Mouse (Mus musculus) embryonic facial prominence, embryonic 11.5 days (tissue): ENCODE results near the gene Adap1. TPM values are rescaled to one million over a fixed set of nuclear protein-coding genes. Genes with fewer than 3 reads are reported as not detected.
A peak's percentile ranks its signal among the peaks of the same experiment; 100 is the strongest.

Source experiments
- ATAC-seq: fragments of 200-750 bp; cut with Nextera tagmentation; replicated peaks from 2 replicates; pipeline ENCODE4 v1.8.0; 2017; ENCODE audit warnings: low read depth; ENCODE audit not compliant: insufficient number of reproducible peaks, low FRiP score, low TSS enrichment
- DNase-seq: peaks from one replicate; pipeline ENCODE4 v3.0.0-alpha.2; 2015; ENCODE audit warnings: low spot score
- H3K27ac ChIP-seq: fragments of 300-500 bp; sonication (generic); replicated peaks from 2 replicates; pipeline ENCODE4 v1.5.1; 2014; ENCODE audit warnings: mild to moderate bottlenecking, low read depth, low read length, control low read depth
- H3K27me3 ChIP-seq: fragments of 300-500 bp; sonication (generic); 2 replicates; pipeline ENCODE4 v1.6.1; 2014; ENCODE audit warnings: mild to moderate bottlenecking, low read length, moderate library complexity, mixed read lengths; ENCODE audit not compliant: control insufficient read depth, insufficient read depth
- H3K36me3 ChIP-seq: fragments of 300-500 bp; sonication (generic); replicated peaks from 2 replicates; pipeline ENCODE4 v1.6.1; 2014; ENCODE audit warnings: low read depth, mild to moderate bottlenecking, low read length, moderate library complexity, mixed read lengths; ENCODE audit not compliant: control insufficient read depth, insufficient read depth
- H3K4me1 ChIP-seq: fragments of 300-500 bp; sonication (generic); 2 replicates; pipeline ENCODE4 v1.6.1; 2014; ENCODE audit warnings: low read length, mixed read lengths; ENCODE audit not compliant: control insufficient read depth, insufficient read depth
- H3K4me2 ChIP-seq: fragments of 300-500 bp; sonication (generic); 2 replicates; pipeline ENCODE4 v1.6.1; 2014; ENCODE audit warnings: low read depth, mild to moderate bottlenecking, control low read depth, low read length, moderate library complexity
- H3K4me3 ChIP-seq: fragments of 300-500 bp; sonication (generic); 2 replicates; pipeline ENCODE4 v1.5.1; 2014; ENCODE audit warnings: low read depth, low read length, control low read depth
- H3K9ac ChIP-seq: fragments of 300-500 bp; sonication (generic); replicated peaks from 2 replicates; pipeline ENCODE4 v1.6.1; 2014; ENCODE audit warnings: mild to moderate bottlenecking, control low read depth, low read length
- H3K9me3 ChIP-seq: fragments of 300-500 bp; sonication (generic); replicated peaks from 2 replicates; pipeline ENCODE4 v1.6.1; 2016; ENCODE audit warnings: mild to moderate bottlenecking, low read length, inconsistent platforms, mixed read lengths; ENCODE audit not compliant: control insufficient read depth
- WGBS: fragments of 180-500 bp; shearing (Covaris S2); extraction: QIAGEN DNeasy Blood & Tissue Kit; methylation state at CpG from one replicate; pipeline ENCODE4 v1.1.7; 2014; 5-methylcytosine and 5-hydroxymethylcytosine counted together
- polyA plus RNA-seq: library from polyadenylated mRNA; unstranded; fragments of >200 nt; fragmentation: Nextera tagmentation; extraction: Ambion mirVana; gene quantifications from 2 replicates; pipeline ENCODE4 v1.2.1, GENCODE M21; 2014

Gene Adap1
- polyA plus RNA-seq, 1 experiment from 2014 or later, result 1.7 TPM

DNA sequence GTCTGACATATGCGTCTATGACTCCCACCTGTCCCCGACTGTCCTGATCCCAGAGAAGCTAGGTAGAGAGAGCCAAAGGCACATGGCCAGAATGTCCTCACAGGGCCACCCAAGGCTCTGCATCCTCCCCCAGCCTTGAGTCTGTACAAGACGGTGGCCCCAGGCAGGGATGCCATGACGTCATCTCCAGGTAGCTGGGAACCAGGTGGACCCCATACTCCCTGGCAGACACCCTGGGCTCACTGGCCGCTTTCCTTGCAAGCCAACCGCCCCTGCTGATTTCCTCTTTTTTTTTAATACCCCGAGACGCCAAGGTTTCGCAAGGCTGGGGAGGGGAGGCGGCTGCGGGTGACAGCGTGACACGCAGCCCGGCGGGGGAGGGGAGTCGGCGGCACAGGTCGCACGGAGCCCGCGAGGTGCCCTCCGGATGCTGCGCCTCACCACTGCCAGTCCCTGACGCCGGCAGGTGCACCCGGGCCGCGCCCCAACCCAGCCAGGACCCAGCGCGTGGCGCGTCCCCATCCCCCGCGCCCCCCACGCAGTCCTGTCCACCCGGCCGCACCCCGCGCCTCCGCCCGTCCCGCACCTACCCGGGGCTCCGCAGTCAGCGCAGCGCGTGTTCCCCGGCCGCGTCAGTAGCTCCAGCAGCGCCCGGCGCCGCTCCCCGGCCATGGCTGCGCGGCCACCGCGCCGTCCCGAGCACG lies 579 bp downstream of the Adap1 start:
- Histone ChIP-seq H3K4me1 (no peaks in the 10 kb centered on the region), H3K9me3 (no peaks in the 10 kb centered on the region), H3K4me3 (peak overlapping the region; percentile 51), H3K9ac (peak overlapping the region; percentile 65), H3K27me3 (peaks cover 27% of the 10 kb centered on the region), H3K36me3 (no peaks in the 10 kb centered on the region), H3K27ac (no peak overlapping the region), H3K4me2 (peak overlapping the region; percentile 95)
- DNase-seq, result no peak
- ATAC-seq, result 0 out of 2 replicates have a peak, but pooled peaks have one; percentile 32
- WGBS, result 2% methylated on average over 54 of the region's 62 CpGs

DNA sequence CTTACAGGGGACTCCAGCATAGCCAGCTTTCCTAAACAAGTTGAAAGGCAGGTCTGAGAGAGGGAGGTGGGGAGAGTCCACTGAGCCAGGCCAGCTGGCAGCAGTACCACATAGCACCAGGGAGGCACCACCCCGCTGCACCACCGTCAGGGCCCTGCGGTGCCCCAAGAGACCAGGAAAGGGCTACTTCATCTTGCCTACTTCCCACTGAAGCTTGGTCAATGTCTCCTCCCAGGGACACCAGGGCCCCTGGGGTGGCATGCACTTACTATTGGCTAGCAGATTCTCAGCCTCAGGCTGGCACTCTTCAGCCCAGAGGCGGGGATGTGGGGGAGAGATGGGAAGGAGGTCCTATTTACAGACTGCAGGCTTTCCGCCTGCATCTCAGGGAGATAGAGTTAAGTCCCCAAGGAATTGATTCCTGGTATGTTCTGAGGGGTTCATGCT lies 1.4 kb downstream of the Adap1 start:
- Histone ChIP-seq H3K9me3 (no peaks in the 10 kb centered on the region), H3K27me3 (peaks cover 27% of the 10 kb centered on the region), H3K27ac (no peak overlapping the region), H3K4me1 (no peaks in the 10 kb centered on the region), H3K36me3 (no peaks in the 10 kb centered on the region), H3K4me2 (no peak overlapping the region), H3K9ac (no peak overlapping the region), H3K4me3 (no peak overlapping the region)
- ATAC-seq (no peak), DNase-seq (no peak)
- WGBS, result 64% methylated on average over 5 of the region's 5 CpGs

DNA sequence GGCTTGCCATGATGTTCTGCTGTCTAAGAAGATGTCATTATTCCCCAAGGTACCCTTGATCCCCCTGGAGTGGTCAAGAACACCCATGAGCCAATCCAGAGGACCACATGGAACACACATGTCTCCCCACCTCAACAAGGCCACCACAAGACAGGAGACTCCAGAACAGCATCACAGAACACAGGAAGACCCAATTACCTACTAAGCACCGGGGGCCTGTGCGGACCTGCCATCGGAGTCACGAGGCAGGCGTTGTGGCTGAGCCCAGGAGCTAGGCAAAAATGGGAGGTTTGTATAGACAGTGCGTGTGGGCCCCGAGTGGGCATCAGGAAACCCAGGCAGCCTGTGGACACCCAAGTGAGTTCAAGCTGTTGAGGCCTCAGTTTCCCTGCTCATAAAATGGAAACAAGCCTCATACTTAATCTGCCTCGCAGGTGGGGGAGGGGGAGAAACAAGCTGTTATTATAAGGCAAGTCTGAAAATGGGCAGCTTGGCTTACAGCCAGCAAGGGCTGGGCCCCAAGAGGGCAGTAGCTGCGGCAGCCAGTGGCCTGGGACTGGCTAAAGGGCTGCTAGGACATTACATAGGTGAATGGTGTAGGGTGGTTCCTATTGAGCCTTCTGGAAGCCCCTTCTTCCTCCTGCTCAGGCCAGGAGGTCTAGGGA lies 2.0 kb downstream of the Adap1 start:
- Histone ChIP-seq H3K9me3 (no peaks in the 10 kb centered on the region), H3K36me3 (no peaks in the 10 kb centered on the region), H3K4me2 (no peak overlapping the region), H3K9ac (no peak overlapping the region), H3K27me3 (peaks cover 27% of the 10 kb centered on the region), H3K4me3 (no peak overlapping the region), H3K4me1 (no peaks in the 10 kb centered on the region), H3K27ac (no peak overlapping the region)
- WGBS, result 80% methylated on average over 9 of the region's 9 CpGs
- ATAC-seq (no peak), DNase-seq (no peak)

DNA sequence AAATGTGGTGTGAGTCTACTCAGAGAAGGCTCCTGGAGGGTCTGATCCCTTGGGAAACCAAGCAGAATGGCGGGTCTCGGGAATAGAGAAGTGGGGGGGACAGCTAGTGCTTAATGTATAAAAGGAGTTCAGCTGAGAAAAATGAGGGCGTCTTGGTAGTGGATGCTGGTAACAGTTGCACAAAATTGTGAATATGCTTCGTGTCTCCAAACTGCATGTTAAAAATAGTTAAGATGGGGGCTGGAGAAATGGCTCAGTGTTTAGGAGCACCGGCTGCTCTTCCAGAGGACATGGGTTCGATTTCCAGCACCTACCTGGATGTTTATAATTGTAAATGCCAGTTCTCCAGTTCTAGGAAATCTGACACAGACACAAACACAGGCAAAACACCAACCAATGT lies 4.1 kb downstream of the Adap1 start:
- ATAC-seq (no peak), DNase-seq (no peak)
- Histone ChIP-seq H3K9me3 (no peaks in the 10 kb centered on the region), H3K4me1 (no peaks in the 10 kb centered on the region), H3K27me3 (peaks cover 27% of the 10 kb centered on the region), H3K36me3 (no peaks in the 10 kb centered on the region), H3K9ac (no peak overlapping the region), H3K27ac (no peak overlapping the region), H3K4me3 (no peak overlapping the region), H3K4me2 (no peak overlapping the region)
- WGBS, result 85% methylated on average over 6 of the region's 6 CpGs

DNA sequence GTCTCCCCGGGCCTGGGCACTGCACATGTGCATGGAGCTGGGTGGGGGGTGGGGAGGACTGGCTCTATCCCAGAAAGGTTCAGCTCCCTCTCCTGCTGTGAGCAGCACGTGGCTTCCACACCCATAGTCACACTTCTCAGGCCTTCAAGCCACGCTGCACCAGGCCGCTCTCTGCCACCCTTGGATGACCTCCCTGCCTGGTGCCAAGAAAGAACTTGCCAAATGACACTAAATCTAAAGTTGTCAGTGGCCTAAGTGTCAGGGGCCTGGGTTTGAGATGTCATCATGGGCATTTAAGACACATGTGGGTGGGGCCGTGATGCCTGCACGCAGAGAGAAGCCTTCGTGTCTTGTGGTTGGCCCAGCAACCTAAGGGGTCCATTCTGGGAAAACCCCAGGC lies 5.0 kb downstream of the Adap1 start:
- ATAC-seq, result no peak
- 78% methylated on average over 7 of the region's 7 CpGs for WGBS

DNA sequence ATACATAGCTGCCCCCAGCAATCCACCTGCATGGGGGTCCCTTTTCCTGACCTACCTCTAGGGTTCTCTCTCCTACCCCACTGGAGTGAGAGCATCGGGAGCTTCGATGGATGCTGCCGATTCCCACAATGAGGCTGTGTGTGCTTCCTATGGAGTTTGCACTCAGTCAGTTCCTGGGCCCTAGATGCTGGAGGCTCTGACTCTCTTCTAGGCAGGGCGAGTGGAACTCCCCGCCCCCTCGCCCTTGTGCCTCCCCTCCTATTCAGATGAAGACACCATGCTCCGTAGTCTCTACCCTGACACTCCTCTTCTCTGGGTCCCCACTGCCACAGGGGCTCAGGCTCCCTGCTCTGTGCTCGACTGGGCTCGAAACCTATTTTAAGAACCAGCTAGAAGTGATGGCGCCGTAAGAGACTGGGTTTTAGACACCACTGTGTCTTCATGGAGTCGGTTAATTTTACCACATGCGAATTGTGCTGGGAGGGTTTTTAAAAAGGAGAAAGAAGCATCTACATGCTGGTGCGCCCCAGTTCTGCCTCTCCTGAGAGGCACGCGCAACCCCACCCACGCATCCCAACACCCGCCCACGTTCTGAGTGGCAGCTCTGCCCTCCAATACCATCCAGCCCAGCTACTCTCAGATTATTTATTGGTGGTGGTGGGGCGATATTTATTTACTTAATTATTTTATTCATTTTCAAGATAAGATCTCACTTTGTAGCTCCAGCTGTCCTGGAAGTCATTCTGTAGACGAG lies 7.5 kb downstream of the Adap1 start:
- H3K27ac ChIP-seq, result no peak overlapping the region
- 63% methylated on average over 21 of the region's 21 CpGs for WGBS
- no peaks in the 10 kb centered on the region; the same call in 1 of the 2 replicates for H3K27me3 ChIP-seq
- no peaks in the 10 kb centered on the region for H3K9me3 ChIP-seq
- no peak overlapping the region for H3K9ac ChIP-seq
- no peak overlapping the region for H3K4me2 ChIP-seq
- no peak for DNase-seq
- ATAC-seq, result no peak
- no peak overlapping the region for H3K4me3 ChIP-seq
- no peaks in the 10 kb centered on the region for H3K4me1 ChIP-seq
- H3K36me3 ChIP-seq, result no peaks in the 10 kb centered on the region

More for the DNA sequence above, 5.0 kb downstream of the Adap1 start:
- no peaks in the 10 kb centered on the region for H3K4me1 ChIP-seq
- no peak overlapping the region for H3K4me2 ChIP-seq
- H3K9me3 ChIP-seq, result no peaks in the 10 kb centered on the region
- DNase-seq, result no peak
- H3K4me3 ChIP-seq, result no peak overlapping the region
- no peak overlapping the region for H3K27ac ChIP-seq
- no peaks in the 10 kb centered on the region for H3K36me3 ChIP-seq
- H3K27me3 ChIP-seq, result peaks cover 19% of the 10 kb centered on the region
- no peak overlapping the region for H3K9ac ChIP-seq

DNA sequence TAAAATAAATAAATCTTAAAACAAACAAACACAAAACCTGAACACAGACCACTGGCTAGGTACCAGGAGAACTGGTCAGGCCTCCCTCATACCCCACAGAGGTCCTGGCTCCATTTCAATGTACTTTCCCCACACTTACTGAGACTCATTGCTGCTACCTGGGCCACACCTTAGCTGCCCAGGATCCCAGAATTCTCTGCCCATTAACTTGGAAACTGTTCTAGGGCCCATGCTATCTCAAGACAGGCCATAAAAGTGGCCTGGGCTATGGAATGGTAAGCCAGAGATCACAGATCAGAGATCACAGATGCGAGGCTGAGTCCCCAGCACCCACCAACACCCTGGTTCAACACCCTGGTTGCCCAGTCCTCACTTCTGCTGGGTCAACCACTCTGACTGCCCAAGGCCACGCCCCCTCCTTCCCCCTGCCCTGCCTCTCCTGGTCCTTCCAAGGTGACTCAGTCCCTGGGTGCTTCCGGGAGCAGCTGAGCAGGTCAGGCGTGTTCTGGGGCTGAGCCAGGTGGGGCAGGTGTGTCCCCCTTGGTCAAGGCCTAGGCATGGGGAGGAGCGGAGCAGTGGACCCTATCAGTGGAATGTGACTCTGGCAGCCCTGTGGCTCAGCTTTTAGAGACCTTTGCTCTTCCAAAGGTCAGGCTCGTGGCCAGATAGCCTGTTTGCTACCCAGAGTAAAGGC lies 8.3 kb downstream of the Adap1 start:
- H3K36me3 ChIP-seq, result no peaks in the 10 kb centered on the region
- no peaks in the 10 kb centered on the region for H3K27me3 ChIP-seq
- no peaks in the 10 kb centered on the region for H3K9me3 ChIP-seq
- H3K4me2 ChIP-seq, result no peak overlapping the region
- ATAC-seq (no peak), DNase-seq (no peak)
- no peak overlapping the region for H3K4me3 ChIP-seq
- H3K27ac ChIP-seq, result no peak overlapping the region
- H3K9ac ChIP-seq, result no peak overlapping the region
- 76% methylated on average over 6 of the region's 6 CpGs for WGBS
- H3K4me1 ChIP-seq, result no peaks in the 10 kb centered on the region
